Mouse (Mus musculus) small intestine, adult 2 months (tissue): ENCODE measurements around the gene Noc4l.

Experiments used
- CTCF ChIP-seq: fragments of 200-500 bp; IDR thresholded peaks from 2 replicates; pipeline ENCODE4 v1.5.1; 2012; ENCODE audit warnings: low read depth, mild to moderate bottlenecking, control low read depth, inconsistent platforms, low read length, moderate library complexity, mixed read lengths; ENCODE audit not compliant: insufficient replicate concordance, insufficient read length; ENCODE audit errors: extremely low read depth
- POLR2A ChIP-seq: fragments of 200-500 bp; IDR thresholded peaks from 2 replicates; pipeline ENCODE4 v1.6.1; 2012; ENCODE audit warnings: low read depth, mild to moderate bottlenecking, control low read depth, inconsistent platforms, low read length, moderate library complexity

GRCm38 (mm10) chr5:110653686-110654085 is 469 bp upstream of the Noc4l start:
- TF ChIP-seq CTCF (no peak), POLR2A (no peak)
